Mouse (Mus musculus): ENCODE measurements around the gene Arl4a.

GRCm38 (mm10) chr12:39985639-39986038 lies 52.2 kb downstream of the Arl4a start:
- TF ChIP-seq CTCF (IDR thresholded peaks at IDR 0.05; ENCODE audit: low read depth, low read length) (no peak), GATA1 (IDR thresholded peaks at IDR 0.05; ENCODE audit: borderline replicate concordance, low read length) (no peak), TAL1 (conservative IDR thresholded peaks at IDR 0.05; ENCODE audit: low read depth, low read length) (no peak), POLR2AphosphoS5 (IDR thresholded peaks at IDR 0.05; ENCODE audit: insufficient replicate concordance, low read depth, low read length) (no peak), GATA2 (IDR thresholded peaks at IDR 0.05; ENCODE audit: borderline replicate concordance, low read depth, low read length) (no peak)

Measured in G1E (cell line).